Mouse (Mus musculus): Measurements from ENCODE around the gene Arl4c.
A peak's percentile ranks its signal among the peaks of the same experiment; 100 is the strongest.

GRCm38 (mm10) chr1:88705050-88705449, 3.0 kb upstream of the Arl4c start:
- TF ChIP-seq EP300 (IDR thresholded peaks at IDR 0.05; ENCODE audit: low read depth) (no peak), CTCF (IDR thresholded peaks at IDR 0.05; ENCODE audit: low read depth) (peak; percentile 53; the same call in 1 of the 2 replicates)

Data from liver, embryonic 14.5 days (tissue).